Mouse (Mus musculus): ENCODE data around the gene Csf1. TPM values are rescaled to one million over a fixed set of nuclear protein-coding genes. Genes with fewer than 3 reads are reported as not detected.

Gene Csf1
- total RNA-seq, 1 experiment from 2014 or later: 14.7 TPM

DNA sequence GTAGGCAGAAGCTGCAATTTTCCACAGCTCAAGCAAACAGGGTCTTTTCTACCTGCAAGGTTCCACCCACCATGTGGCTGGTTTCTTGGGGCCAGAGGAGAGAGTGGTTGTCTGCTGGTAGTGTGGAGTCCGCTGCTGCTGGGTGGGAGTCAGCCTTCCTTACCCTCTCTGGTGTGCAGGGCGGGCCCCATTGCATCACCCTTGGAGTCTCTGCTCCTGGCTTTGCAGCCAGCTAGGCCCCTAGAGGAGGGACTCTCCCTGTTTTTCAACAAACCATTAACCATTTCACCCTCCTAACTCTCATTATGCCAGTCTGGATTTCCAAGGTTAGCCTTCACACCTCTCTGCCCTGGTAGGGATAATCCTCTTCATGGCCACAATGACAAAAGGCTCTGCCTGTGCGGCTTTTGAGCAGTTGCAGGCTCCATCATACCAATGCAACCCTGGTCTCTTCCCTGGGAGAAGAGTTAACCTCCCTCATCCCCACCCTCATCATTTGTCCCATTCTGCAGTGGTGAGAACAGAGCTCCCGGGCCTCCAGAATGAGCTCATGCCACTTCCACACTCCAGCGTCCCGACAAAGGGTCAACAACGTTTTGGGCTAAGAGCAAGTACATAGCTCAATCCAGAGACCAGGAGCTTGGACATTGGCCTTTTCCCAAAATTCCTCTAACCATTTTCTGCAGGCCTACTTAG, 56.4 kb downstream of the Csf1 start:
- DNase-seq: no peak

GRCm38 (mm10) chr3:107701767-107702394, 58.4 kb downstream of the Csf1 start:
- DNase-seq: no peak

DNA sequence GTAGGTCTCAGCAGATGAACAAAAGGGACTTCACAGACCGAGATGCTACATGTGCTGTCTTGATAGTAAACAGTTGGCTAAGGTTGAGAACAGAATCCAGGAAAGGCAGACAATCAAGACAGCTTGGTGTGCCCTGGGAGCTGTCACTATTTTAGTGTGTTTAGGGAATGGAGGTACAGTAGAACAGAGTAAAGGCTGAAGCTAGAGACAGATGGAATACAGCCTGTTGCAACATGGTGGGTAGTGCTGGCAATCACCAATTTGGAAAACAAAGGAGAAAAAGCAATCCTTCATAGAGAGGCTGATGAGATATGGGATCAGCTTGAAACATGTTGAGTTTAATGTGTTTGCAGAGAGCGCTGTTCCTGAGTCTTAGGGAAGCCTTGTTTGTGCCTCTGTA, 59.6 kb downstream of the Csf1 start:
- DNase-seq: no peak

DNA sequence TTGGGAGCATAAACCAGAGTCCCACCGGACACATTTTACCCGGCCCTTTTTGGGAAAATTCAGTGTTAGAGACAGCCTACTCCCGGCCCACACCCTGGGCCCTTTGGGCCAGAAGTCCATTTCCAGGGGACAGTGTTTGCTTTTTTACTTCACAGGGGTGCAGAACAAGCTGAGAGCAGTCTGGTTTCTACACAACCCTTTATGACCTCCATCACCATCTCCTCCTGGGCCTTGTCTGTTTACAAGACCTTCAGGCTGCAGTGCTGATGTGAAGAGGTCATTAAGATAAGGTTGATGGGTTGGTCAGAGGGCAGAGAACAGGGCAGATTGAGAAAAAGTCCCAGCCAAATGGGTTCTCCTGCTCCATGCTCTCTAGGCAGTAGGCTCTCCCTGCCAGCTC, 63.4 kb downstream of the Csf1 start:
- DNase-seq: no peak

DNA sequence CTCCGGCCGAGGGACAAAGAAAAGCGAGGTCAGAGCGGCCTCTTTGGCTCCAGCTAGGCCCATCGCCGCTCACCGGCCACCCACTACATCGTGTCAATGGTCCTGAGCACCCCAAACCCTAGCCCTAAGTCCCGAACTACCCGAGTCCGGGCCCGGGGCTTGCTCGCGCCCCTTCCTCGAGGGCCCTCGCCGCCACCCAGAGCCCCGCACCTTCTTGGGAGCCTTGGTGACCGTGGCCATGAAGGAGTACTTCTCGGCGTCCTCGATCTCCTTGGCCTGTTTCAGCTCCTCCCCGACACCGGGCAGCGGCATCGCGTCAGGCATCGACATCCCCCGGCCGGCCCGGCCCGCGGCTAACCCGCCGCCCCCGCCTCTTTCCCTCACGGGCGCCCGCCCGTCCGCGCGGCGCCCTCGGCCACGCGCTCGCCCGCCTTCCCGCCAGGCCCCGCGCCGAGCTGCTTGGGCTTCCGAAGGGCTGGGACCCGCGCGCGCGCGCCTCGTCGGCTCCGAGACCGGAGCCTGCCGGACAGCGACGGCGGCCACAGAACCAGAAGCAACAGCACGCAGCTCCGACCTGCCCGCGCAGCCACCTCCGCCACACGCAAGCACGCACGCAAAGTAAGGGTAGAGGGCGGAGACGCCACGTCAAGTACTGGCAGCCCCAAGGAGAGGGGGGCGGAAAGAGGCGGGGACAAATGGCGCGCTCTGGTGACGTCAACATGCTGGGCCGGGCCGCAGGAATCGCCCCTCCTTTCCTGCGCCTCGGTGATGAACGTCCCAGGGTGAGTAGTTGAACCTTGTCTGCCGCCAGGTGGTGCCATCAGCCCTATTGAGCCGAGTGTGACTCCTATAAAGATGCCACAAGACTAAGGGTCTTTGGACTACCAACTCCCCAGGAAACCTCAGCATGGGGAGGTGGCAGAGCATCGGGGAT, 64.1 kb downstream of the Csf1 start, which contains the start of gene Ahcyl1:
Gene Ahcyl1 (minus strand): TSS at position 613 of the 934 bp plus-strand sequence.
- DNase-seq: peak; percentile 98

DNA sequence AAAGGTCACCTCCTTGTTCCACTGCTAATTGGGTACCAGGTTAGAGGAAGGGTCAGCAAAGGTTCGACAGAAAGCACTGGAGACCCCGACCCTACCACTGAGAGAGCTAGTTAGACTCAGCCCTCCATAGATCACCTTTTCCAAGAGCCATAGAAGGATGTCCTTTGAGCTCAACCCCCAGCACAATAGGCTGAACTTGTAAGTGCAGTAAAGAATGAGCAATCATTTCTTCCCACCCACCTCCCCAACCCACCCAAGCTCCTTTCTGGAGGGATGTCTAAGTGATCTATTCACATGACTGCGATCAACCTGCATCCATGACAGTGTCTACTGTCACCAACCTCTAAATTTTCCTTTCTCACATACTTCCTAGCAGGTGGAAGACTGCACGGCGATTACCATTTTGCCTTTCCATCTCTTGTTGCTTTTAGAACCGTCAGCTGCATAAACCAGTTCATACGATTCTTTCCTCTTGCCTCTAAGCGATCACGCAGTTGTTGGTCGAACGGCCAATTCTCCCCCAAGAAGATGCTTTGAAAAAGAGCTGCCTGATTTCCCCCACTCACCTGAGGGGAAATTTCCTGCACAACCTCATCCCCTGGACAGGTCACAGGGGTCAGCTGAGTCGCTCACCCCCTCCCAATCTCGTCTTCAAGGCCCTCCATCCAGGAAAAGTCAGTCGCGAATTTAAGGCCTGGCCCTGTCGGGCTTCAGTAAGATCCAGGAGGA, 64.9 kb downstream of the Csf1 start:
- no peak for DNase-seq

- DNase-seq: no peak
These were observed 65.9 kb downstream of the Csf1 start for GRCm38 (mm10) chr3:107694256-107694900.

Other genes starting within 250 kb of the Csf1 start
- 2.1 and 2.7 TPM in 2 replicates for gene Slc6a17, start 242.5 kb downstream of the Csf1 start, total RNA-seq (2021)
- gene Ubl4b, start 205.4 kb downstream of the Csf1 start, total RNA-seq (2021): not detected in 2 replicates
- not detected in 2 replicates for gene Alx3, start 165.4 kb downstream of the Csf1 start, total RNA-seq (2021)
- gene Gm10961, start 129.1 kb downstream of the Csf1 start, total RNA-seq (2021): not detected in 2 replicates
- gene Strip1, start 128.8 kb downstream of the Csf1 start, total RNA-seq (2021): 33.3 and 38.3 TPM in 2 replicates
- gene Ahcyl1, start 63.9 kb downstream of the Csf1 start, total RNA-seq (2021): 211 and 235 TPM in 2 replicates
- not detected in 2 replicates for gene Eps8l3, start 116.8 kb upstream of the Csf1 start, total RNA-seq (2021)
- 25.8 and 27.8 TPM in 2 replicates for gene Gstm5, start 135.4 kb upstream of the Csf1 start, total RNA-seq (2021)
- 152 and 157 TPM in 2 replicates for gene Gstm7, start 171.3 kb upstream of the Csf1 start, total RNA-seq (2021)
- gene Gstm6, start 183.3 kb upstream of the Csf1 start, total RNA-seq (2021): 5.9 and 7.1 TPM in 2 replicates
- gene Gstm3, start 208.8 kb upstream of the Csf1 start, total RNA-seq (2021): not detected in 2 replicates
- gene Gstm2, start 226.0 kb upstream of the Csf1 start, total RNA-seq (2021): 131 and 136 TPM in 2 replicates

All from adrenal gland, postnatal 25 days (tissue).